Mouse (Mus musculus) kidney, postnatal 0 days (tissue): ENCODE results near the gene Slc9a5. TPM values are rescaled to one million over a fixed set of nuclear protein-coding genes. Genes with fewer than 3 reads are reported as not detected.

ENCODE experiments used
- ATAC-seq: fragments of 200-750 bp; cut with Nextera tagmentation; replicated peaks from 2 replicates; pipeline ENCODE4 v1.8.0; 2017; ENCODE audit warnings: low read depth, moderate number of reproducible peaks, moderate TSS enrichment, moderate library complexity; ENCODE audit not compliant: low FRiP score
- DNase-seq: peaks from one replicate; pipeline ENCODE4 v3.0.0-alpha.2; 2016; ENCODE audit warnings: low spot score
- H3K27ac ChIP-seq: fragments of 300-500 bp; sonication (generic); 2 replicates; pipeline ENCODE4 v1.5.1; 2014; ENCODE audit warnings: mild to moderate bottlenecking
- H3K27me3 ChIP-seq: fragments of 300-500 bp; sonication (generic); 2 replicates; pipeline ENCODE4 v1.6.1; 2014; ENCODE audit warnings: low read length, mixed read lengths; ENCODE audit not compliant: insufficient read depth
- H3K36me3 ChIP-seq: fragments of 300-500 bp; sonication (generic); 2 replicates; pipeline ENCODE4 v1.6.1; 2014; ENCODE audit warnings: low read length, mixed read lengths; ENCODE audit not compliant: insufficient read depth
- H3K4me1 ChIP-seq: fragments of 300-500 bp; sonication (generic); replicated peaks from 2 replicates; pipeline ENCODE4 v1.6.1; 2014; ENCODE audit warnings: antibody characterized with exemption, low read length, mixed read lengths; ENCODE audit not compliant: insufficient read depth
- H3K4me2 ChIP-seq: fragments of 300-500 bp; sonication (generic); 2 replicates; pipeline ENCODE4 v1.6.1; 2014; ENCODE audit warnings: mild to moderate bottlenecking, low read length, moderate library complexity, mixed read lengths
- H3K4me3 ChIP-seq: fragments of 300-500 bp; sonication (generic); replicated peaks from 2 replicates; pipeline ENCODE4 v1.5.1; 2014; ENCODE audit warnings: low read depth, low read length
- H3K9ac ChIP-seq: fragments of 300-500 bp; sonication (generic); 2 replicates; pipeline ENCODE4 v1.6.1; 2014; ENCODE audit warnings: low read depth, low read length
- H3K9me3 ChIP-seq: fragments of 300-500 bp; sonication (generic); replicated peaks from 2 replicates; pipeline ENCODE4 v1.6.1; 2016; ENCODE audit warnings: low read length, inconsistent platforms, mixed read lengths
- CTCF ChIP-seq: IDR thresholded peaks from 2 replicates; pipeline ENCODE4 v1.5.1; 2016; ENCODE audit warnings: antibody characterized with exemption, low read depth, mild to moderate bottlenecking, moderate library complexity
- WGBS: fragments of 180-500 bp; shearing (Covaris S2); extraction: QIAGEN DNeasy Blood & Tissue Kit; methylation state at CpG from one replicate; pipeline ENCODE4 v1.1.7; 2014; 5-methylcytosine and 5-hydroxymethylcytosine counted together
- polyA plus RNA-seq: library from polyadenylated mRNA; unstranded; fragments of >200 nt; fragmentation: Nextera tagmentation; extraction: Ambion mirVana; gene quantifications from 2 replicates; pipeline ENCODE4 v1.2.1, GENCODE M21; 2015

Slc9a5 gene
- polyA plus RNA-seq, 1 experiment from 2014 or later = 1.3 TPM

GRCm38 (mm10) chr8:105305211-105306145 is 43.2 kb upstream of the Slc9a5 start, which contains the start of gene Elmo3:
Elmo3 (plus strand) TSS chr8:105305601.
- TF ChIP-seq CTCF = peak; percentile 26; the same call in 1 of the 2 replicates
- ATAC-seq = peak; percentile 90
- 6% methylated on average over 29 of the region's 30 CpGs for WGBS
- Histone ChIP-seq H3K27ac (peak within 1 kb of the TSS; percentile 84), H3K27me3 (no peaks in the 10 kb centered on the region), H3K4me2 (peak within 1 kb of the TSS; percentile 75), H3K36me3 (peaks cover 39% of the 10 kb centered on the region), H3K9ac (peak within 1 kb of the TSS; percentile 62), H3K4me1 (peaks cover 12% of the 10 kb centered on the region; the same call in 1 of the 2 replicates), H3K9me3 (no peaks in the 10 kb centered on the region), H3K4me3 (peak within 1 kb of the TSS; percentile 37)
- peak; percentile 63 for DNase-seq

DNA sequence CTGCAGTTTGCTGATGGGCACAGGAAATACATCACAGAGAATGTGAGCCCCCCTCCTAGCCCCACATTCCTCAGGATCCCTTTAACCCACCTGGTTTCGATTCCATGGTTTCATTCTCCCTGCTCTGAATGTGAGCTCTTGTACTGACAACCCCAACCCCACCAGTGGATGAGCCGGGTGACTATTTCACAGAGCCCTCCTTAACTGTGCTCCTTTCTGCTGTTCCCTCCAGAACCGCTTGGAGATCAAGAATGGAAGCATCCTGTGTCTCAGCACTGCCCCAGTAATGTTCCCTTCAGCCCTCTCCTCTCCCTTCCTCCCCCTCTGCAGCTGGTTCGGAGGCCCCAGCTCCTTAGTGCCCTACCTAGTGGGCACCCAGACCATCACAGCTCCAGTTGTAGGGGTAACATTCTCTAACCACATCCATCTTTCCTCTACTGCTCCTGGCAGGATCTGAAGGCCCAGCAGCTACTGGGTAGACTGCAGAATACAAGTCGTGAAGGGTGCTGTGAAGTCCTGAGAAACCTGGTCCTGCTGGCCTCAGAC is 42.4 kb upstream of the Slc9a5 start:
- no peaks in the 10 kb centered on the region for H3K9me3 ChIP-seq
- no peak for TF ChIP-seq CTCF
- peak overlapping the region; percentile 37 for H3K4me3 ChIP-seq
- ATAC-seq (peak; percentile 14), DNase-seq (peak; percentile 37)
- H3K36me3 ChIP-seq = peaks cover 32% of the 10 kb centered on the region
- peak overlapping the region; percentile 75 for H3K4me2 ChIP-seq
- 35% methylated on average over 5 of the region's 5 CpGs for WGBS
- H3K27me3 ChIP-seq = no peaks in the 10 kb centered on the region
- peaks cover 12% of the 10 kb centered on the region; the same call in 1 of the 2 replicates for H3K4me1 ChIP-seq
- H3K27ac ChIP-seq = peak overlapping the region; percentile 84
- H3K9ac ChIP-seq = peak overlapping the region; percentile 62

DNA sequence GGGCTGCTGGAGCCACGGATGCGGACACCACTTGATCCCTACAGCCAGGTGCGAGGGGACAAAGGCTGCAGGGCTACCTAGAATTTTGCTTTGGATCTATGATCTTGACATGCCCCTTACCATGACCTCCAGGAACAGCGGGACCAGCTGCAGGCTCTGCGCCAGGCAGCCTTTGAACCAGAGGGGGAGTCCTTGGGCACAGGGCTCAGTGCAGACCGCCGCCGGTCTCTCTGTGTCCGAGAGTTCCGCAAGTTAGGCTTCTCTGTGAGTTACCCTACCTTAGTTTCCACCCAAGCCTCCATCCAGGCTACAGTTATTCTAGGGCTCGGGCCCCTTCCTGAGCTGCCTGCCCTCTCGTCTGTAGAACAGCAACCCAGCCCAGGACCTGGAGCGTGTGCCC is 41.0 kb upstream of the Slc9a5 start:
- Histone ChIP-seq H3K4me1 (peaks cover 12% of the 10 kb centered on the region; the same call in 1 of the 2 replicates), H3K36me3 (peaks cover 30% of the 10 kb centered on the region; the same call in 1 of the 2 replicates), H3K9ac (no peak overlapping the region), H3K27ac (no peak overlapping the region), H3K4me2 (no peak overlapping the region), H3K9me3 (no peaks in the 10 kb centered on the region), H3K4me3 (no peak overlapping the region), H3K27me3 (no peaks in the 10 kb centered on the region)
- DNase-seq (no peak), ATAC-seq (no peak)
- 94% methylated on average over 13 of the region's 13 CpGs for WGBS
- TF ChIP-seq CTCF = no peak

GRCm38 (mm10) chr8:105308428-105308827 is 40.2 kb upstream of the Slc9a5 start:
- H3K4me3 ChIP-seq = no peak overlapping the region
- no peak overlapping the region for H3K27ac ChIP-seq
- no peaks in the 10 kb centered on the region for H3K9me3 ChIP-seq
- peaks cover 30% of the 10 kb centered on the region for H3K36me3 ChIP-seq
- H3K4me1 ChIP-seq = peaks cover 12% of the 10 kb centered on the region; the same call in 1 of the 2 replicates
- H3K9ac ChIP-seq = no peak overlapping the region
- WGBS = 96% methylated on average over 10 of the region's 10 CpGs
- DNase-seq (no peak), ATAC-seq (no peak)
- no peaks in the 10 kb centered on the region for H3K27me3 ChIP-seq
- no peak for TF ChIP-seq CTCF
- no peak overlapping the region for H3K4me2 ChIP-seq

- peaks cover 29% of the 10 kb centered on the region for H3K36me3 ChIP-seq
- no peak overlapping the region for H3K27ac ChIP-seq
- H3K27me3 ChIP-seq = no peaks in the 10 kb centered on the region
- no peak for TF ChIP-seq CTCF
- WGBS = 71% methylated on average over 15 of the region's 15 CpGs
- ATAC-seq = no peak
- no peaks in the 10 kb centered on the region for H3K9me3 ChIP-seq
- no peak overlapping the region for H3K4me2 ChIP-seq
- H3K4me3 ChIP-seq = no peak overlapping the region
- peaks cover 12% of the 10 kb centered on the region; the same call in 1 of the 2 replicates for H3K4me1 ChIP-seq
- H3K9ac ChIP-seq = no peak overlapping the region
- no peak for DNase-seq
Observed at GRCm38 (mm10) chr8:105309142-105309847, 39.3 kb upstream of the Slc9a5 start.

- Histone ChIP-seq H3K4me2 (no peak overlapping the region), H3K27me3 (no peaks in the 10 kb centered on the region), H3K36me3 (peaks cover 34% of the 10 kb centered on the region), H3K27ac (no peak overlapping the region), H3K9ac (no peak overlapping the region), H3K4me3 (no peak overlapping the region), H3K9me3 (no peaks in the 10 kb centered on the region), H3K4me1 (peaks cover 12% of the 10 kb centered on the region; the same call in 1 of the 2 replicates)
- DNase-seq = no peak
- WGBS = 82% methylated on average over 8 of the region's 8 CpGs
- ATAC-seq = no peak
- TF ChIP-seq CTCF = no peak
Observed at GRCm38 (mm10) chr8:105310118-105310517, 38.5 kb upstream of the Slc9a5 start.
